Mouse (Mus musculus): ENCODE data around the gene Iqcn. TPM values are rescaled to one million over a fixed set of nuclear protein-coding genes. Genes with fewer than 3 reads are reported as not detected.
A peak's percentile ranks its signal among the peaks of the same experiment; 100 is the strongest.

The Iqcn gene
- polyA plus RNA-seq, 1 experiment, result not detected

GRCm38 (mm10) chr8:70750128-70750680 is 46.9 kb downstream of the Iqcn start:
- Histone ChIP-seq H3K36me3 (replicated peaks; ENCODE audit: low read length) (no peaks in the 10 kb centered on the region), H3K9me3 (no peaks in the 10 kb centered on the region), H3K27me3 (replicated peaks) (peaks cover 53% of the 10 kb centered on the region), H3K4me1 (peaks cover 38% of the 10 kb centered on the region), H3K4me3 (replicated peaks) (no peak overlapping the region)
- TF ChIP-seq FLI1 (IDR thresholded peaks at IDR 0.05; ENCODE audit: low read length), result no peak

GRCm38 (mm10) chr8:70752000-70752764 is 48.9 kb downstream of the Iqcn start:
- H3K9me3 ChIP-seq, result no peaks in the 10 kb centered on the region
- TF ChIP-seq GATA1 (IDR thresholded peaks at IDR 0.05; ENCODE audit: borderline replicate concordance, low read length) (no peak), FLI1 (IDR thresholded peaks at IDR 0.05; ENCODE audit: low read length) (no peak)
- peaks cover 55% of the 10 kb centered on the region for H3K4me1 ChIP-seq
- peaks cover 34% of the 10 kb centered on the region for H3K27me3 ChIP-seq (replicated peaks)
- H3K4me3 ChIP-seq (replicated peaks), result peak overlapping the region; percentile 87
- H3K36me3 ChIP-seq (replicated peaks; ENCODE audit: low read length), result peaks cover 17% of the 10 kb centered on the region

GRCm38 (mm10) chr8:70753151-70753550 is 49.9 kb downstream of the Iqcn start:
- Histone ChIP-seq H3K4me1 (peaks cover 61% of the 10 kb centered on the region), H3K36me3 (replicated peaks; ENCODE audit: low read length) (peaks cover 27% of the 10 kb centered on the region), H3K4me3 (replicated peaks) (peak overlapping the region; percentile 87), H3K9me3 (no peaks in the 10 kb centered on the region), H3K27me3 (replicated peaks) (peaks cover 24% of the 10 kb centered on the region)
- TF ChIP-seq FLI1 (IDR thresholded peaks at IDR 0.05; ENCODE audit: low read length) (no peak), GATA1 (IDR thresholded peaks at IDR 0.05; ENCODE audit: borderline replicate concordance, low read length) (no peak)

GRCm38 (mm10) chr8:70754043-70754870 is 51.0 kb downstream of the Iqcn start, which contains the start of gene Rab3a:
Rab3a (plus strand) TSS chr8:70754679.
- TF ChIP-seq FLI1 (IDR thresholded peaks at IDR 0.05; ENCODE audit: low read length) (no peak), GATA1 (IDR thresholded peaks at IDR 0.05; ENCODE audit: borderline replicate concordance, low read length) (no peak)
- no peaks in the 10 kb centered on the region for H3K9me3 ChIP-seq
- H3K4me3 ChIP-seq (replicated peaks), result peak within 1 kb of the TSS; percentile 93
- peaks cover 37% of the 10 kb centered on the region for H3K36me3 ChIP-seq (replicated peaks; ENCODE audit: low read length)
- peaks cover 13% of the 10 kb centered on the region for H3K27me3 ChIP-seq (replicated peaks)
- H3K4me1 ChIP-seq, result peaks cover 72% of the 10 kb centered on the region

- Histone ChIP-seq H3K27me3 (replicated peaks) (peaks cover 5% of the 10 kb centered on the region), H3K36me3 (replicated peaks; ENCODE audit: low read length) (peaks cover 40% of the 10 kb centered on the region), H3K4me3 (replicated peaks) (peak overlapping the region; percentile 93), H3K4me1 (peaks cover 81% of the 10 kb centered on the region), H3K9me3 (no peaks in the 10 kb centered on the region)
- TF ChIP-seq GATA1 (IDR thresholded peaks at IDR 0.05; ENCODE audit: borderline replicate concordance, low read length) (no peak), FLI1 (IDR thresholded peaks at IDR 0.05; ENCODE audit: low read length) (no peak)
Measured at GRCm38 (mm10) chr8:70754871-70755660, 51.8 kb downstream of the Iqcn start.

- Histone ChIP-seq H3K27me3 (replicated peaks) (no peaks in the 10 kb centered on the region), H3K4me1 (peaks cover 85% of the 10 kb centered on the region), H3K4me3 (replicated peaks) (peak overlapping the region; percentile 93), H3K36me3 (replicated peaks; ENCODE audit: low read length) (peaks cover 40% of the 10 kb centered on the region), H3K9me3 (no peaks in the 10 kb centered on the region)
- no peak for TF ChIP-seq GATA1 (IDR thresholded peaks at IDR 0.05; ENCODE audit: borderline replicate concordance, low read length)
- no peak for TF ChIP-seq FLI1 (IDR thresholded peaks at IDR 0.05; ENCODE audit: low read length)
Measured at GRCm38 (mm10) chr8:70755661-70756475, 52.6 kb downstream of the Iqcn start.

- Histone ChIP-seq H3K4me1 (peaks cover 90% of the 10 kb centered on the region), H3K36me3 (replicated peaks; ENCODE audit: low read length) (peaks cover 40% of the 10 kb centered on the region), H3K27me3 (replicated peaks) (no peaks in the 10 kb centered on the region), H3K4me3 (replicated peaks) (no peak overlapping the region), H3K9me3 (no peaks in the 10 kb centered on the region)
- TF ChIP-seq FLI1 (IDR thresholded peaks at IDR 0.05; ENCODE audit: low read length), result no peak
- TF ChIP-seq GATA1 (IDR thresholded peaks at IDR 0.05; ENCODE audit: borderline replicate concordance, low read length), result no peak
Measured at GRCm38 (mm10) chr8:70756476-70757040, 53.3 kb downstream of the Iqcn start.

- TF ChIP-seq GATA1 (IDR thresholded peaks at IDR 0.05; ENCODE audit: borderline replicate concordance, low read length), result no peak
- no peak for TF ChIP-seq FLI1 (IDR thresholded peaks at IDR 0.05; ENCODE audit: low read length)
- no peak overlapping the region for H3K4me3 ChIP-seq (replicated peaks)
- H3K27me3 ChIP-seq (replicated peaks), result no peaks in the 10 kb centered on the region
- no peaks in the 10 kb centered on the region for H3K9me3 ChIP-seq
- H3K36me3 ChIP-seq (replicated peaks; ENCODE audit: low read length), result peaks cover 40% of the 10 kb centered on the region
- H3K4me1 ChIP-seq, result peaks cover 92% of the 10 kb centered on the region
Measured at GRCm38 (mm10) chr8:70757523-70758307, 54.5 kb downstream of the Iqcn start.
